Mouse (Mus musculus): ENCODE results near the gene Fxyd6. TPM values are rescaled to one million over a fixed set of nuclear protein-coding genes. Genes with fewer than 3 reads are reported as not detected.

Gene Fxyd6
- total and polyA plus RNA-seq, 3 experiments = not detected

- Histone ChIP-seq H3K27me3 (ENCODE audit: control insufficient read depth in 1 of 2, insufficient read depth in 2 of 2, low read length in 2 of 2) (no peaks in the 10 kb centered on the region), H3K9me3 (replicated peaks; ENCODE audit: insufficient read depth, low read length) (no peaks in the 10 kb centered on the region), H3K4me1 (ENCODE audit: control insufficient read depth in 1 of 2, insufficient read depth in 2 of 2, low read length in 2 of 2) (no peaks in the 10 kb centered on the region), H3K79me2 (ENCODE audit: control insufficient read depth, insufficient read depth, low read length, poor library complexity) (no peaks in the 10 kb centered on the region), H3K9ac (ENCODE audit: control insufficient read depth, low read depth, low read length, poor library complexity, severe bottlenecking) (no peak overlapping the region), H3K4me3 (ENCODE audit: control insufficient read depth in 1 of 2, insufficient read depth in 1 of 2, low read depth in 2 of 2, low read length in 2 of 2) (no peak overlapping the region), H3K27ac (ENCODE audit: control insufficient read depth, low read depth, low read length) (no peak overlapping the region), H3K36me3 (ENCODE audit: control insufficient read depth in 1 of 2, insufficient read depth in 2 of 2, low read length in 2 of 2) (no peaks in the 10 kb centered on the region)
- TF ChIP-seq TCF12 (IDR thresholded peaks at IDR 0.05; ENCODE audit: low read depth, low read length) (no peak), SMC3 (IDR thresholded peaks at IDR 0.05; ENCODE audit: low read depth, low read length) (peak; percentile 42), ZKSCAN1 (IDR thresholded peaks at IDR 0.05; ENCODE audit: low read depth, low read length) (no peak), CTCF (IDR thresholded peaks at IDR 0.05 in 2 of 3, conservative IDR thresholded peaks at IDR 0.05 in 1 of 3; ENCODE audit: control insufficient read depth in 1 of 3, insufficient read depth in 1 of 3, low read depth in 2 of 3, low read length in 3 of 3, poor library complexity in 1 of 3, severe bottlenecking in 1 of 3) (peak; percentile 63 to 71 (median 69))
- peak; percentile 54 for DNase-seq (ENCODE audit: low read depth, low spot score)
Measured at GRCm38 (mm10) chr9:45413478-45414140, 43.6 kb downstream of the Fxyd6 start.

DNA sequence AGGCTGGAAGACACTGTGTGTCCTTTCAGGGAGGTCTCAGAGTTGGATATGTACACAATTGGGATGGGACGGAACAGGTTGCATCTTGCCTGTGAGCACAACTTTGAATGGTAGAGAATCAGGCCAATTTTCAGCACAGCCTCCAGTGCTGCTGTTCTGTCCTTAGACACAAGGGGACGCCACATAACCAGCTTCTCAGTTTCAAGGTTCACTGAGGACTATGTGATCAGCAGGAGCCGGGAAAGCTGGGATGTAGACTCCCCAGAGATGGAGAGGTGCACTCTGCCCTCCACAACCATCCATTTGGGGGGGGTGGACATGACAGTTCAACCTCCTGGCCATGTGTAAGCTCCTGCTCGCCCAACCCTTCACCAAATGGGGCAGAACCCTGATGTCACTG is 45.9 kb downstream of the Fxyd6 start:
- no peaks in the 10 kb centered on the region for H3K36me3 ChIP-seq (ENCODE audit: control insufficient read depth in 1 of 2, insufficient read depth in 2 of 2, low read length in 2 of 2)
- H3K9me3 ChIP-seq (replicated peaks; ENCODE audit: insufficient read depth, low read length) = no peaks in the 10 kb centered on the region
- peak; percentile 62 for DNase-seq (ENCODE audit: low read depth, low spot score)
- H3K9ac ChIP-seq (ENCODE audit: control insufficient read depth, low read depth, low read length, poor library complexity, severe bottlenecking) = no peak overlapping the region
- no peaks in the 10 kb centered on the region for H3K79me2 ChIP-seq (ENCODE audit: control insufficient read depth, insufficient read depth, low read length, poor library complexity)
- H3K27me3 ChIP-seq (ENCODE audit: control insufficient read depth in 1 of 2, insufficient read depth in 2 of 2, low read length in 2 of 2) = no peaks in the 10 kb centered on the region
- H3K27ac ChIP-seq (ENCODE audit: control insufficient read depth, low read depth, low read length) = no peak overlapping the region
- H3K4me1 ChIP-seq (ENCODE audit: control insufficient read depth in 1 of 2, insufficient read depth in 2 of 2, low read length in 2 of 2) = no peaks in the 10 kb centered on the region
- no peak overlapping the region for H3K4me3 ChIP-seq (ENCODE audit: control insufficient read depth in 1 of 2, insufficient read depth in 1 of 2, low read depth in 2 of 2, low read length in 2 of 2)
- TF ChIP-seq POLR2A (IDR thresholded peaks at IDR 0.05; ENCODE audit: control insufficient read depth in 1 of 2, insufficient read depth in 1 of 2, low read depth in 1 of 2, low read length in 2 of 2, poor library complexity in 1 of 2) (no peak), KAT2A (conservative IDR thresholded peaks at IDR 0.05; ENCODE audit: low read depth, low read length) (no peak), EP300 (IDR thresholded peaks at IDR 0.05; ENCODE audit: low read depth in 1 of 2, low read length in 2 of 2) (no peak), CTCF (IDR thresholded peaks at IDR 0.05 in 2 of 3, conservative IDR thresholded peaks at IDR 0.05 in 1 of 3; ENCODE audit: control insufficient read depth in 1 of 3, insufficient read depth in 1 of 3, low read depth in 2 of 3, low read length in 3 of 3, poor library complexity in 1 of 3, severe bottlenecking in 1 of 3) (peak; percentile 81 to 90 (median 84)), GABPA (IDR thresholded peaks at IDR 0.05; ENCODE audit: low read depth, low read length) (no peak), ELF1 (IDR thresholded peaks at IDR 0.05; ENCODE audit: low read depth, low read length) (no peak), NRF1 (IDR thresholded peaks at IDR 0.05; ENCODE audit: insufficient read depth, low read depth, low read length, poor library complexity, severe bottlenecking) (no peak), MAZ (IDR thresholded peaks at IDR 0.05; ENCODE audit: low read depth, low read length) (no peak), TAL1 (IDR thresholded peaks at IDR 0.05; ENCODE audit: low read length) (no peak), JUND (IDR thresholded peaks at IDR 0.05; ENCODE audit: low read depth, low read length) (no peak), RAD21 (IDR thresholded peaks at IDR 0.05; ENCODE audit: low read depth, low read length) (peak; percentile 76), ZC3H11A (IDR thresholded peaks at IDR 0.05; ENCODE audit: low read depth, low read length) (peak; percentile 48; the same call in 1 of the 2 replicates), USF1 (IDR thresholded peaks at IDR 0.05; ENCODE audit: low read depth, low read length) (no peak), MXI1 (IDR thresholded peaks at IDR 0.05; ENCODE audit: low read depth, low read length) (no peak), SMC3 (IDR thresholded peaks at IDR 0.05; ENCODE audit: low read depth, low read length) (peak; percentile 55), ZKSCAN1 (IDR thresholded peaks at IDR 0.05; ENCODE audit: low read depth, low read length) (no peak), MYC (IDR thresholded peaks at IDR 0.05; ENCODE audit: low read depth, low read length) (no peak), MEF2A (IDR thresholded peaks at IDR 0.05; ENCODE audit: extremely low read depth, insufficient replicate concordance, low read depth, low read length, poor library complexity, severe bottlenecking) (no peak), RCOR1 (IDR thresholded peaks at IDR 0.05; ENCODE audit: low read depth, low read length) (no peak), E2F4 (IDR thresholded peaks at IDR 0.05; ENCODE audit: borderline replicate concordance, low read depth, low read length) (no peak), NELFE (IDR thresholded peaks at IDR 0.05; ENCODE audit: low read depth, low read length) (no peak)
